Mouse (Mus musculus): ENCODE measurements around the gene Ddx4. TPM values are rescaled to one million over a fixed set of nuclear protein-coding genes. Genes with fewer than 3 reads are reported as not detected.
"Not testable (repeated sequence)": the region's sequence is repeated elsewhere in the genome, so short reads cannot be mapped to it uniquely, and the experiment has no call there.

Ddx4 gene
- polyA plus RNA-seq, 1 experiment from 2014 or later = 0.99 TPM

- Histone ChIP-seq H3K4me2 (no peak overlapping the region), H3K27me3 (replicated peaks; ENCODE audit: control insufficient read depth, insufficient read depth, low read length) (no peaks in the 10 kb centered on the region), H3K9ac (ENCODE audit: low read depth, low read length) (no peak overlapping the region), H3K4me1 (replicated peaks; ENCODE audit: control insufficient read depth, insufficient read depth, low read length) (no peaks in the 10 kb centered on the region), H3K9me3 (ENCODE audit: control insufficient read depth, low read length) (no peaks in the 10 kb centered on the region), H3K27ac (ENCODE audit: low read depth, low read length) (no peak overlapping the region), H3K36me3 (ENCODE audit: control insufficient read depth, insufficient read depth, low read length) (no peaks in the 10 kb centered on the region), H3K4me3 (ENCODE audit: low read depth, low read length) (no peak overlapping the region)
- ATAC-seq (replicated peaks; ENCODE audit: low FRiP score) (no peak), DNase-seq (ENCODE audit: low spot score) (no peak)
- whole genome bisulfite sequencing = 59% methylated on average over 7 of the region's 7 CpGs
These were observed 28.6 kb downstream of the Ddx4 start for GRCm38 (mm10) chr13:112623656-112624055.

DNA sequence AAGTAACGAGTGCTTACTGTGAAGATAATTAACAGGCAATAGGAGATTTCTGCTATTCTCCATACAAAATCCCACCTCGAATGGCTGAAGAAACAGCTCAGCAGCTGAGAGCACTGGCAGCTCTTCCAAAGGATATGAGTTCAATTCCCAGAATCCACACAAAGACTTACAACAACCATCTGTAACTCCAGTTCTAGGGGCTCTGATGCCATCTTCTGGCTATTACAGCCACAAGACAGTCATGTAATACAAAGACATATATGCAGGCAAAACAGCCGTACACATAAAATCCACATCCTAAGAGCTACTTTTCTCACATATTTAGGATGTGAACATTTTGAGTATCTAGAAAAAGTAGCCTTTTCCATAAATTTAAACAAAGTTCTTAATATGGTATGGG is 30.7 kb downstream of the Ddx4 start:
- Histone ChIP-seq H3K4me2 (no peak overlapping the region), H3K9ac (ENCODE audit: low read depth, low read length) (no peak overlapping the region), H3K36me3 (ENCODE audit: control insufficient read depth, insufficient read depth, low read length) (no peaks in the 10 kb centered on the region), H3K4me1 (replicated peaks; ENCODE audit: control insufficient read depth, insufficient read depth, low read length) (no peaks in the 10 kb centered on the region), H3K9me3 (ENCODE audit: control insufficient read depth, low read length) (no peaks in the 10 kb centered on the region), H3K27ac (ENCODE audit: low read depth, low read length) (no peak overlapping the region), H3K27me3 (replicated peaks; ENCODE audit: control insufficient read depth, insufficient read depth, low read length) (no peaks in the 10 kb centered on the region), H3K4me3 (ENCODE audit: low read depth, low read length) (no peak overlapping the region)
- ATAC-seq (replicated peaks; ENCODE audit: low FRiP score) (no peak), DNase-seq (ENCODE audit: low spot score) (no peak)
- 80% methylated on average over 3 of the region's 3 CpGs for WGBS

DNA sequence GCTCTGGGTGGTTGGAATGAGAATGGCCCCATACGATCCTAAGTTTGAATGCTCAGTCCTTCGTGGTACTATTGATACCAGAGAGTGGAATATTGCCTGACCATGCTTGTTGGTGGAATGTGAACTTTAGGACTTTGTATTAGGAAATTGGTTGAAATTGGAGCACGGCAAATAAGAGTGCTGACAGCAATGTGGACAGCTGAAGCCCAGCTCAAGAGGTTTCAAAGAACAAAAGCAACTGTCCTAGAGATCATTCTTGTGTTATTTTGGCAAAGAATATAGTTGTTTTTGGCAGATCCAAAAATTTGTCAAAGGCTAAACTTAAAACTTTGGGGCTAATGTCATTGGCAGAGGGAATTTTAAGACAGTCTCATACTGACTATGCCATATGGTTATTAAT is 43.7 kb downstream of the Ddx4 start:
- no peak overlapping the region for H3K4me2 ChIP-seq
- no peak for ATAC-seq (replicated peaks; ENCODE audit: low FRiP score)
- no peaks in the 10 kb centered on the region for H3K4me1 ChIP-seq (replicated peaks; ENCODE audit: control insufficient read depth, insufficient read depth, low read length)
- H3K4me3 ChIP-seq (ENCODE audit: low read depth, low read length) = no peak overlapping the region
- H3K9ac ChIP-seq (ENCODE audit: low read depth, low read length) = no peak overlapping the region
- no peak for DNase-seq (ENCODE audit: low spot score)
- no peaks in the 10 kb centered on the region for H3K27me3 ChIP-seq (replicated peaks; ENCODE audit: control insufficient read depth, insufficient read depth, low read length)
- 88% methylated on average over 3 of the region's 3 CpGs for WGBS
- H3K9me3 ChIP-seq (ENCODE audit: control insufficient read depth, low read length) = no peaks in the 10 kb centered on the region
- H3K36me3 ChIP-seq (ENCODE audit: control insufficient read depth, insufficient read depth, low read length) = no peaks in the 10 kb centered on the region
- no peak overlapping the region for H3K27ac ChIP-seq (ENCODE audit: low read depth, low read length)

GRCm38 (mm10) chr13:112604411-112604810 is 47.9 kb downstream of the Ddx4 start:
- 63% methylated on average over 4 of the region's 4 CpGs for WGBS
- no peaks in the 10 kb centered on the region for H3K27me3 ChIP-seq (replicated peaks; ENCODE audit: control insufficient read depth, insufficient read depth, low read length)
- no peak overlapping the region for H3K27ac ChIP-seq (ENCODE audit: low read depth, low read length)
- DNase-seq (ENCODE audit: low spot score) (no peak), ATAC-seq (replicated peaks; ENCODE audit: low FRiP score) (no peak)
- no peaks in the 10 kb centered on the region for H3K4me1 ChIP-seq (replicated peaks; ENCODE audit: control insufficient read depth, insufficient read depth, low read length)
- no peak overlapping the region for H3K4me2 ChIP-seq
- no peaks in the 10 kb centered on the region for H3K9me3 ChIP-seq (ENCODE audit: control insufficient read depth, low read length)
- no peak overlapping the region for H3K9ac ChIP-seq (ENCODE audit: low read depth, low read length)
- no peaks in the 10 kb centered on the region for H3K36me3 ChIP-seq (ENCODE audit: control insufficient read depth, insufficient read depth, low read length)
- no peak overlapping the region for H3K4me3 ChIP-seq (ENCODE audit: low read depth, low read length)

GRCm38 (mm10) chr13:112603839-112604238 is 48.4 kb downstream of the Ddx4 start:
- no peak overlapping the region for H3K27ac ChIP-seq (ENCODE audit: low read depth, low read length)
- no peaks in the 10 kb centered on the region for H3K9me3 ChIP-seq (ENCODE audit: control insufficient read depth, low read length)
- H3K4me2 ChIP-seq = no peak overlapping the region
- DNase-seq (ENCODE audit: low spot score) = no peak
- H3K4me1 ChIP-seq (replicated peaks; ENCODE audit: control insufficient read depth, insufficient read depth, low read length) = no peaks in the 10 kb centered on the region
- H3K27me3 ChIP-seq (replicated peaks; ENCODE audit: control insufficient read depth, insufficient read depth, low read length) = no peaks in the 10 kb centered on the region
- H3K4me3 ChIP-seq (ENCODE audit: low read depth, low read length) = no peak overlapping the region
- no peaks in the 10 kb centered on the region for H3K36me3 ChIP-seq (ENCODE audit: control insufficient read depth, insufficient read depth, low read length)
- ATAC-seq (replicated peaks; ENCODE audit: low FRiP score) = no peak
- WGBS = 72% methylated on average over 1 of the region's 1 CpGs
- no peak overlapping the region for H3K9ac ChIP-seq (ENCODE audit: low read depth, low read length)

DNA sequence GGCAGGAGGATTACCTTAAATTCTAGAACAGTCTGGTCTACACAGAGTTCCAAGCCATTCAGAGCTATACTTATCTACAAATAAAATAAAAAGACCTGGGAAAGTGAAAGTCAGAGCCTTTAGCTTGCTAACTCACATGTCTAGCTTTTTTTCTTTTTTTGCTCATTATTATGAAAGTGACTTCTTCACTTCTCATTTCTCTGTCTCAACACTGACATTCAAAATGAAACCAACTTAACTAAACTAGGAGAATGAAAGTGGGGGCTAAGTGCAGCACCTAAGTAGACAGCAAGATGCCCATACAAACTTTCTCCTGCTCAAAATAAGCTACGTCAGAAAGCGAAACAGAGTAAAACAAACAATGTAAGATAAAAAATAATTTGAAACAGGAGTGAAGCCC is 49.7 kb downstream of the Ddx4 start:
- no peaks in the 10 kb centered on the region for H3K36me3 ChIP-seq (ENCODE audit: control insufficient read depth, insufficient read depth, low read length)
- no peaks in the 10 kb centered on the region for H3K9me3 ChIP-seq (ENCODE audit: control insufficient read depth, low read length)
- no peaks in the 10 kb centered on the region for H3K4me1 ChIP-seq (replicated peaks; ENCODE audit: control insufficient read depth, insufficient read depth, low read length)
- no peak overlapping the region for H3K27ac ChIP-seq (ENCODE audit: low read depth, low read length)
- 88% methylated on average over 2 of the region's 2 CpGs for WGBS
- no peak overlapping the region for H3K4me3 ChIP-seq (ENCODE audit: low read depth, low read length)
- ATAC-seq (replicated peaks; ENCODE audit: low FRiP score) (no peak), DNase-seq (ENCODE audit: low spot score) (no peak)
- no peaks in the 10 kb centered on the region for H3K27me3 ChIP-seq (replicated peaks; ENCODE audit: control insufficient read depth, insufficient read depth, low read length)
- no peak overlapping the region for H3K9ac ChIP-seq (ENCODE audit: low read depth, low read length)
- no peak overlapping the region for H3K4me2 ChIP-seq

- WGBS = 95% methylated on average over 5 of the region's 8 CpGs
These were observed 58.0 kb downstream of the Ddx4 start, which contains the start of gene Il31ra for GRCm38 (mm10) chr13:112594260-112594659. Il31ra (minus strand) TSS chr13:112594360.

DNA sequence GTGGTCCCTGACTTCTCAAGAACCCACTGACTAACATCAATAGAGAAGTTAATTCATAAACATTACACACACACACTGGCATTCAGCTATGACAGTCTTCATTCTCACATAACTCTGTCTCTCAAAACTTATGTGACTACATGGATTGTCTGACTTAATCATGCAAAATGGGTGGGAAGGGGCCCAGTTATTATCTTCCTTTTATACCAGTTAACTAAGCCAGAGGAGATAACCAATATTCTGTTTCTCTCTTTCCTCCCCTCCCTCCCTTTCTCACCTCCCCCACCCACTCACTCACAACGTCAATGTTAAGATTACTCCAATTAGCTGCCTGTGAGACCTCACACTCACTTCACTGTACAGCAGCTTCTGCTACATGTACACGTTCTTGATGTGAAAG is 62.0 kb downstream of the Ddx4 start:
- H3K9ac ChIP-seq (ENCODE audit: low read depth, low read length) = no peak overlapping the region
- no peaks in the 10 kb centered on the region for H3K36me3 ChIP-seq (ENCODE audit: control insufficient read depth, insufficient read depth, low read length)
- no peaks in the 10 kb centered on the region for H3K4me1 ChIP-seq (replicated peaks; ENCODE audit: control insufficient read depth, insufficient read depth, low read length)
- no peak overlapping the region for H3K4me3 ChIP-seq (ENCODE audit: low read depth, low read length)
- H3K4me2 ChIP-seq = no peak overlapping the region
- WGBS = 33% methylated on average over 2 of the region's 2 CpGs
- peak; percentile 31; the same call in 1 of the 2 replicates for ATAC-seq (replicated peaks; ENCODE audit: low FRiP score)
- H3K27ac ChIP-seq (ENCODE audit: low read depth, low read length) = no peak overlapping the region
- no peak for DNase-seq (ENCODE audit: low spot score)
- H3K9me3 ChIP-seq (ENCODE audit: control insufficient read depth, low read length) = no peaks in the 10 kb centered on the region
- no peaks in the 10 kb centered on the region for H3K27me3 ChIP-seq (replicated peaks; ENCODE audit: control insufficient read depth, insufficient read depth, low read length)

More at GRCm38 (mm10) chr13:112594260-112594659, 58.0 kb downstream of the Ddx4 start, which contains the start of gene Il31ra:
- ATAC-seq (replicated peaks; ENCODE audit: low FRiP score); H3K9ac ChIP-seq (ENCODE audit: low read depth, low read length); H3K9me3 ChIP-seq (ENCODE audit: control insufficient read depth, low read length); DNase-seq (ENCODE audit: low spot score); H3K27ac ChIP-seq (ENCODE audit: low read depth, low read length); H3K4me2 ChIP-seq; H3K36me3 ChIP-seq (ENCODE audit: control insufficient read depth, insufficient read depth, low read length); H3K4me1 ChIP-seq (replicated peaks; ENCODE audit: control insufficient read depth, insufficient read depth, low read length); H3K27me3 ChIP-seq (replicated peaks; ENCODE audit: control insufficient read depth, insufficient read depth, low read length); H3K4me3 ChIP-seq (ENCODE audit: low read depth, low read length): not testable (repeated sequence)

- H3K36me3 ChIP-seq (ENCODE audit: control insufficient read depth, insufficient read depth, low read length) = no peaks in the 10 kb centered on the region
These were observed 62.6 kb downstream of the Ddx4 start for GRCm38 (mm10) chr13:112589625-112590024.

More at GRCm38 (mm10) chr13:112589625-112590024, 62.6 kb downstream of the Ddx4 start:
- no peak overlapping the region for H3K27ac ChIP-seq (ENCODE audit: low read depth, low read length)
- H3K4me3 ChIP-seq (ENCODE audit: low read depth, low read length) = no peak overlapping the region
- no peaks in the 10 kb centered on the region for H3K27me3 ChIP-seq (replicated peaks; ENCODE audit: control insufficient read depth, insufficient read depth, low read length)
- ATAC-seq (replicated peaks; ENCODE audit: low FRiP score) (no peak), DNase-seq (ENCODE audit: low spot score) (no peak)
- H3K9ac ChIP-seq (ENCODE audit: low read depth, low read length) = no peak overlapping the region
- no peaks in the 10 kb centered on the region for H3K9me3 ChIP-seq (ENCODE audit: control insufficient read depth, low read length)
- H3K4me1 ChIP-seq (replicated peaks; ENCODE audit: control insufficient read depth, insufficient read depth, low read length) = no peaks in the 10 kb centered on the region
- H3K4me2 ChIP-seq = no peak overlapping the region
